Mouse (Mus musculus) lung, embryonic 14.5 days (tissue): ENCODE measurements at regions not wholly inside any gene's neighbourhood (a gene's known extent, or its start where the extent isn't known, plus 50 kb on each side); places are given as distances from the start of the nearest gene placed in this dataset.

Source experiments
- ATAC-seq: fragments of 200-750 bp; cut with Nextera tagmentation; 2 replicates; pipeline ENCODE4 v1.8.0; 2017; ENCODE audit warnings: mild to moderate bottlenecking, moderate TSS enrichment, moderate library complexity; ENCODE audit not compliant: insufficient read depth
- DNase-seq: peaks from one replicate; pipeline ENCODE4 v3.0.0-alpha.2; 2015
- H3K27ac ChIP-seq: fragments of 300-500 bp; sonication (generic); 2 replicates; pipeline ENCODE4 v1.5.1; 2014; ENCODE audit warnings: low read depth, mild to moderate bottlenecking, moderate library complexity
- H3K27me3 ChIP-seq: fragments of 300-500 bp; sonication (generic); 2 replicates; pipeline ENCODE4 v1.6.1; 2014; ENCODE audit warnings: low read length, control low read depth; ENCODE audit not compliant: insufficient read depth
- H3K36me3 ChIP-seq: fragments of 300-500 bp; sonication (generic); 2 replicates; pipeline ENCODE4 v1.6.1; 2014; ENCODE audit warnings: control low read depth; ENCODE audit not compliant: insufficient read depth
- H3K4me1 ChIP-seq: fragments of 300-500 bp; sonication (generic); 2 replicates; pipeline ENCODE4 v1.6.1; 2014; ENCODE audit warnings: antibody characterized with exemption, control low read depth; ENCODE audit not compliant: insufficient read depth
- H3K4me2 ChIP-seq: fragments of 300-500 bp; sonication (generic); 2 replicates; pipeline ENCODE4 v1.6.1; 2014; ENCODE audit warnings: mild to moderate bottlenecking
- H3K4me3 ChIP-seq: fragments of 300-500 bp; sonication (generic); 2 replicates; pipeline ENCODE4 v1.5.1; 2014; ENCODE audit warnings: low read depth, low read length
- H3K9ac ChIP-seq: fragments of 300-500 bp; sonication (generic); 2 replicates; pipeline ENCODE4 v1.6.1; 2014
- H3K9me3 ChIP-seq: fragments of 300-500 bp; sonication (generic); 2 replicates; pipeline ENCODE4 v1.6.1; 2016; ENCODE audit warnings: low read depth, low read length, control low read depth
- CTCF ChIP-seq: IDR thresholded peaks from 2 replicates; pipeline ENCODE4 v1.5.1; 2016; ENCODE audit warnings: antibody characterized with exemption, low read depth
- WGBS: fragments of 180-500 bp; shearing (Covaris S2); extraction: QIAGEN DNeasy Blood & Tissue Kit; methylation state at CpG from one replicate; pipeline ENCODE4 v1.1.7; 2014; 5-methylcytosine and 5-hydroxymethylcytosine counted together

DNA sequence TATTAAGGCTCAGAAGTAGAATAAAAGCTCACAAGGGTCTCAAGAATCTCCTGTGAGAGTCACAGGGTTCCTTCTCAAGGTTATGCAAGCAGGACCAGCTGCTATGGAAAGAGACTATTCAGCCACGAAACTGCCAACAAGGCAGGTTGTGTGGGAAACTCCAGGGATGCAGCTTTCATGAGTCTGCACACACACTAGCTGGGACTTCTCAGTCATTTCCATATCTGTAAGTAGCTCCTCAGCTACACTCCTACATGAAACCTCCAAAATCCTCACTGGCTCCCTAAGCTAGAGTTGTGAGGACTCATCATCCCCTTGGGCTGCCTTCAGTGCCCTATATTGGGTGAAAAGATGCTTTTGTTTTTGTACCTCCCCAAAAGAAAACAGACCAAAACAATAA, 291.6 kb downstream of the Ptbp2 start:
- Histone ChIP-seq H3K27me3 (no peaks in the 10 kb centered on the region), H3K36me3 (no peaks in the 10 kb centered on the region), H3K4me3 (no peak overlapping the region), H3K9me3 (no peaks in the 10 kb centered on the region), H3K4me1 (no peaks in the 10 kb centered on the region), H3K27ac (no peak overlapping the region), H3K4me2 (no peak overlapping the region), H3K9ac (no peak overlapping the region)
- DNase-seq (no peak), ATAC-seq (no peak)
- no peak for TF ChIP-seq CTCF
- 76% methylated on average over 1 of the region's 1 CpGs for WGBS

- Histone ChIP-seq H3K4me2 (no peak overlapping the region), H3K36me3 (no peaks in the 10 kb centered on the region), H3K9me3 (no peaks in the 10 kb centered on the region), H3K27me3 (no peaks in the 10 kb centered on the region), H3K9ac (no peak overlapping the region), H3K27ac (no peak overlapping the region), H3K4me3 (no peak overlapping the region), H3K4me1 (no peaks in the 10 kb centered on the region)
- TF ChIP-seq CTCF: no peak
- DNase-seq (no peak), ATAC-seq (no peak)
These were observed 294.9 kb downstream of the Ptbp2 start for GRCm38 (mm10) chr3:119489336-119489735.
